In genomic region chr17:46004482-46004881, GRCm38 (mm10) we compare ENCODE assay signal across 27 mouse cellular contexts. TPM values are rescaled to one million over a fixed set of nuclear protein-coding genes. Genes with fewer than 3 reads are reported as not detected.
DNase-seq lines count a peak whose midpoint lies in the region; ATAC-seq and TF ChIP-seq lines count a peak whose summit lies in the region.
"Had no signal": no experiment of that assay in that cellular context is flagged by ENCODE, and none has a peak within 500 bp of the region (broad histone marks: within the 10 kb centered on the region; RNA-seq: fewer than 3 reads in every experiment).

No protein-coding gene starts in this region.

- H3K4me1 ChIP-seq in lung, postnatal 0 days (ENCODE audit: insufficient read depth, low read depth, low read length) = no peaks in the 10 kb centered on the region
- no peaks in the 10 kb centered on the region for H3K4me1 ChIP-seq in liver, embryonic 16.5 days (ENCODE audit: control insufficient read depth, low read depth, low read length)
- H3K4me1 ChIP-seq in stomach, postnatal 0 days (replicated peaks; ENCODE audit: control insufficient read depth, insufficient read depth) = no peaks in the 10 kb centered on the region; the same call in 1 of the 2 replicates
- H3K4me1 ChIP-seq: lung, embryonic 15.5 days; midbrain, embryonic 12.5 days had no signal

- TF ChIP-seq EP300 in lung, postnatal 0 days (IDR thresholded peaks at IDR 0.05) = no peak
- no peak for TF ChIP-seq EP300 in stomach, postnatal 0 days (optimal IDR thresholded peaks at IDR 0.05)

- no peaks in the 10 kb centered on the region for H3K27me3 ChIP-seq in lung, postnatal 0 days (replicated peaks; ENCODE audit: insufficient read depth, low read length)
- no peaks in the 10 kb centered on the region for H3K27me3 ChIP-seq in liver, embryonic 16.5 days (ENCODE audit: control insufficient read depth, insufficient read depth, low read depth, low read length)
- H3K27me3 ChIP-seq in stomach, postnatal 0 days (ENCODE audit: control insufficient read depth, insufficient read depth, low read length) = no peaks in the 10 kb centered on the region
- H3K27me3 ChIP-seq: liver, embryonic 13.5 days; lung, embryonic 15.5 days; midbrain, embryonic 12.5 days had no signal

- WGBS in lung, postnatal 0 days = 68% methylated on average over 5 of the region's 5 CpGs
- WGBS in liver, embryonic 16.5 days (ENCODE audit: insufficient replicate concordance) = 61% methylated on average over 5 of the region's 5 CpGs
- WGBS in stomach, postnatal 0 days = 47% methylated on average over 5 of the region's 5 CpGs

- H3K9ac ChIP-seq in lung, postnatal 0 days (replicated peaks; ENCODE audit: low read depth) = no peak overlapping the region
- no peak overlapping the region for H3K9ac ChIP-seq in liver, embryonic 16.5 days (ENCODE audit: low read depth, low read length)
- H3K9ac ChIP-seq in stomach, postnatal 0 days (ENCODE audit: low read length) = no peak overlapping the region
- H3K9ac ChIP-seq: hindbrain, embryonic 14.5 days; limb, embryonic 12.5 days; liver, embryonic 13.5 days; lung, embryonic 15.5 days; midbrain, embryonic 12.5 days had no signal

- DNase-seq in gastrocnemius, postnatal 25 days = peak; percentile 2
- DNase-seq in gastrocnemius, postnatal 36 days = no peak
- DNase-seq in lung, postnatal 0 days (ENCODE audit: low spot score) = no peak
- DNase-seq in lung, postnatal 10 days = no peak
- DNase-seq in stomach, postnatal 0 days (ENCODE audit: low spot score) = peak; percentile 68
- DNase-seq in thymus, postnatal 14 days = no peak
- no peak for DNase-seq in frontal cortex, postnatal 36 days (ENCODE audit: low spot score in 2 of 2)
- DNase-seq: cerebellum, adult 18-20 months; cerebellum, postnatal 10 days; gastrocnemius, postnatal 10 days; kidney, postnatal 14 days; liver, embryonic 13.5 days; lung, postnatal 4 days; right cerebral cortex, postnatal 25 days; spleen, adult 18-20 months had no signal

- intact Hi-C loops in gastrocnemius, postnatal 36 days (cut with DNase I) = no loop called here

- no peak overlapping the region for H3K4me3 ChIP-seq in lung, postnatal 0 days (ENCODE audit: low read depth, low read length)
- H3K4me3 ChIP-seq in liver, embryonic 16.5 days (ENCODE audit: low read depth, low read length) = no peak overlapping the region
- no peak overlapping the region for H3K4me3 ChIP-seq in stomach, postnatal 0 days (ENCODE audit: low read depth, low read length)
- H3K4me3 ChIP-seq: erythroblast, embryonic 14.5 days; layer of hippocampus, adult 2 months; left cerebral cortex, adult 2 months; limb, embryonic 12.5 days; liver, embryonic 13.5 days; lung, embryonic 15.5 days; megakaryocyte, embryonic 14.5 days; midbrain, embryonic 12.5 days had no signal

- no peak overlapping the region for H3K4me2 ChIP-seq in lung, postnatal 0 days (replicated peaks; ENCODE audit: low read depth, low read length)
- no peak overlapping the region for H3K4me2 ChIP-seq in liver, embryonic 16.5 days (ENCODE audit: low read depth, low read length)
- no peak overlapping the region for H3K4me2 ChIP-seq in stomach, postnatal 0 days (replicated peaks; ENCODE audit: low read depth)
- H3K4me2 ChIP-seq: heart, embryonic 11.5 days; hindbrain, embryonic 14.5 days; limb, embryonic 12.5 days; liver, embryonic 13.5 days; lung, embryonic 15.5 days; midbrain, embryonic 12.5 days had no signal

- no peaks in the 10 kb centered on the region for H3K36me3 ChIP-seq in lung, postnatal 0 days (ENCODE audit: insufficient read depth, low read length)
- H3K36me3 ChIP-seq in liver, embryonic 16.5 days (ENCODE audit: control insufficient read depth, insufficient read depth) = no peaks in the 10 kb centered on the region
- no peaks in the 10 kb centered on the region for H3K36me3 ChIP-seq in stomach, postnatal 0 days (ENCODE audit: control insufficient read depth, insufficient read depth, low read length)
- H3K36me3 ChIP-seq: limb, embryonic 12.5 days; liver, embryonic 13.5 days; lung, embryonic 15.5 days; midbrain, embryonic 12.5 days had no signal

- peak; percentile 11; the same call in 1 of the 2 replicates for ATAC-seq in lung, postnatal 0 days
- peak; percentile 6; the same call in 1 of the 2 replicates for ATAC-seq in liver, embryonic 16.5 days (ENCODE audit: low read depth)
- ATAC-seq in stomach, postnatal 0 days (ENCODE audit: low FRiP score, low TSS enrichment) = peak; percentile 63; the same call in 1 of the 2 replicates
- ATAC-seq: activated CD4-positive, CD25-positive, alpha-beta regulatory T cell, adult 4 months; forebrain, embryonic 16.5 days had no signal

- no peaks in the 10 kb centered on the region for H3K9me3 ChIP-seq in lung, postnatal 0 days (ENCODE audit: low read length)
- no peaks in the 10 kb centered on the region for H3K9me3 ChIP-seq in liver, embryonic 16.5 days (replicated peaks; ENCODE audit: control insufficient read depth, low read length)
- H3K9me3 ChIP-seq in stomach, postnatal 0 days (ENCODE audit: control insufficient read depth, low read length) = no peaks in the 10 kb centered on the region
- H3K9me3 ChIP-seq: limb, embryonic 12.5 days; liver, embryonic 13.5 days; lung, embryonic 15.5 days; megakaryocyte, embryonic 14.5 days; midbrain, embryonic 12.5 days had no signal

- TF ChIP-seq CTCF in lung, postnatal 0 days (IDR thresholded peaks at IDR 0.05) = no peak
- TF ChIP-seq CTCF in stomach, postnatal 0 days (IDR thresholded peaks at IDR 0.05; ENCODE audit: low read depth) = no peak

- no peak overlapping the region for H3K27ac ChIP-seq in lung, postnatal 0 days (ENCODE audit: low read length)
- H3K27ac ChIP-seq in liver, embryonic 16.5 days (ENCODE audit: low read length) = no peak overlapping the region
- H3K27ac ChIP-seq in stomach, postnatal 0 days (replicated peaks) = peak overlapping the region; percentile 46; the same call in 1 of the 2 replicates
- H3K27ac ChIP-seq: hindbrain, embryonic 14.5 days; layer of hippocampus, adult 2 months; left cerebral cortex, adult 2 months; limb, embryonic 12.5 days; liver, embryonic 13.5 days; lung, embryonic 15.5 days; midbrain, embryonic 12.5 days had no signal

RNA-seq across cellular contexts. Expression of gene Vegfa, which starts 27.7 kb away (rescaled TPM):
- 100 to 1,000 TPM; 135 to 170 TPM for total RNA-seq in gastrocnemius, postnatal 25 days (2021)
- 100 to 1,000 TPM; 137 to 152 TPM for total RNA-seq in gastrocnemius, postnatal 36 days (2021)
- 21.4 and 31.9 TPM in 2 replicates for polyA plus RNA-seq in lung, postnatal 0 days (2015; fragmentation: Nextera tagmentation; extraction: Ambion mirVana)
- polyA plus RNA-seq in liver, embryonic 16.5 days (2015; fragmentation: Nextera tagmentation; extraction: Ambion mirVana) = 1.1 and 1.2 TPM in 2 replicates
- polyA plus RNA-seq in stomach, postnatal 0 days (2015; fragmentation: Nextera tagmentation; extraction: Ambion mirVana) = 2.4 and 3.1 TPM in 2 replicates
- polyA plus RNA-seq: activated CD4-positive, CD25-positive, alpha-beta regulatory T cell, adult 4 months had no signal

Comparison
In these comparisons a context has a peak if more than half of its experiments do, and no peak if none do; other contexts are left out.
1. DNase-seq: peak in gastrocnemius, postnatal 25 days (single experiment) and stomach, postnatal 0 days (single experiment); none in gastrocnemius, postnatal 36 days (0 of 2), lung, postnatal 0 days (single experiment), lung, postnatal 10 days (single experiment), thymus, postnatal 14 days (single experiment) and frontal cortex, postnatal 36 days (0 of 2).
2. ATAC-seq: peak in every context shown above with its lines; median percentile 63 in stomach, postnatal 0 days; 11 in lung, postnatal 0 days; 6 in liver, embryonic 16.5 days.